Mouse (Mus musculus) spleen, postnatal 10 days (tissue): ENCODE data around the gene Txlng.
A peak's percentile ranks its signal among the peaks of the same experiment; 100 is the strongest.

Source experiments
- DNase-seq, 2 experiments: peaks; one replicate each; pipeline ENCODE4 v3.0.0; 2021 to 2022; ENCODE audit warnings: low spot score in 2 of 2

The Txlng gene

GRCm38 (mm10) chrX:162760115-162760942, 68.9 kb downstream of the Txlng start, which contains the start of gene Rbbp7:
Gene Rbbp7, plus strand, starts transcription at chrX:162760402.
- DNase-seq: peak; percentile 75 to 92

GRCm38 (mm10) chrX:162759251-162760114, 69.8 kb downstream of the Txlng start:
- peak in 1 of 2 experiments; percentile 34 for DNase-seq

GRCm38 (mm10) chrX:162756058-162756457, 73.2 kb downstream of the Txlng start:
- no peak for DNase-seq

GRCm38 (mm10) chrX:162754314-162754713, 74.9 kb downstream of the Txlng start:
- DNase-seq: no peak

GRCm38 (mm10) chrX:162752418-162752817, 76.8 kb downstream of the Txlng start:
- DNase-seq: no peak

- DNase-seq: no peak
Measured at GRCm38 (mm10) chrX:162748696-162749420, 80.4 kb downstream of the Txlng start.

GRCm38 (mm10) chrX:162736140-162736659, 93.1 kb downstream of the Txlng start:
- DNase-seq: peak; percentile 10 to 16

GRCm38 (mm10) chrX:162734997-162735929, 94.0 kb downstream of the Txlng start:
- DNase-seq: peak; percentile 52 to 80

GRCm38 (mm10) chrX:162730031-162730430, 99.2 kb downstream of the Txlng start:
- no peak for DNase-seq
